Mouse (Mus musculus): ENCODE measurements at regions not wholly inside any gene's neighbourhood (a gene's known extent, or its start where the extent isn't known, plus 50 kb on each side); places are given as distances from the start of the nearest gene placed in this dataset.
A peak's percentile ranks its signal among the peaks of the same experiment; 100 is the strongest.

DNA sequence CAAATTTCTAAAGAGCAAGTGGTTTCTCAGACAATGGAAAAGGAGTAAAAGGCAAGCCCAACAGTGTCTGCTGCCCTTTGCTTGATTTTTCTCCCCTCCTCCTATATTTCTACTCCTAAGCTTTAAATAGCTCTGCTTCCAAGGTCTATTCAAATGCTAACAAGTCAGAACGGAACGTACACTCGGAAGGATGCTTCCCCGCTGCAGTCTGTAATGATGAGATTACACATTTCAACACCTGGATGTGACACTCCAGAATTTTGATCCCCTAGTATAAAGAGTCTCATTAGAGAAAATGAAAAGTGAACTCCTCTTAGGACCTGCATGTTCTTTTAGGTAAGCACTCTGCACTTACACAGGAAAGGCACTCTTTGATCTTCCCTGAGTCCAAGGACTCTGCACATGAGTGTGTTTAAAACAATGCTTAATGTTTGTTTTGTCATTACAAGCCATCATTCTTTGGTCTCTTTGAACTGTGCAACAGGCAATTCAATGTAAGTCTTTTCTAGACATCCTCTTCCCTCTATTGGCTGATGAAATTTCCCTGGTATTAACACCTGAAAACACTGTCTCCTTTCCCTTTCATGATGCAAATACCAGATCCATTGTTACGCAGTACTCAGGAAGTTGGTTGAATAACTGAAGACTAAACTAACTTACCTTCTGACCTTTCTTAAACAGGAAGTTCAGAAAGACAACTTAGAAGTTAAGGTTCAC is 278.7 kb downstream of the Epha7 start:
- WGBS = 26% methylated on average over 5 of the region's 5 CpGs
- Histone ChIP-seq H3K4me2 (ENCODE audit: low read length) (no peak overlapping the region), H3K4me1 (ENCODE audit: control insufficient read depth, insufficient read depth, low read length) (no peaks in the 10 kb centered on the region; the same call in 1 of the 2 replicates), H3K9me3 (replicated peaks; ENCODE audit: control insufficient read depth, low read length, poor library complexity, severe bottlenecking) (no peaks in the 10 kb centered on the region), H3K27ac (ENCODE audit: low read length) (no peak overlapping the region), H3K4me3 (ENCODE audit: low read depth, low read length) (no peak overlapping the region), H3K36me3 (ENCODE audit: control insufficient read depth, insufficient read depth, low read length) (no peaks in the 10 kb centered on the region), H3K9ac (ENCODE audit: low read depth, low read length) (no peak overlapping the region), H3K27me3 (ENCODE audit: control insufficient read depth, insufficient read depth, low read depth, low read length) (no peaks in the 10 kb centered on the region)
- ATAC-seq = no peak

DNA sequence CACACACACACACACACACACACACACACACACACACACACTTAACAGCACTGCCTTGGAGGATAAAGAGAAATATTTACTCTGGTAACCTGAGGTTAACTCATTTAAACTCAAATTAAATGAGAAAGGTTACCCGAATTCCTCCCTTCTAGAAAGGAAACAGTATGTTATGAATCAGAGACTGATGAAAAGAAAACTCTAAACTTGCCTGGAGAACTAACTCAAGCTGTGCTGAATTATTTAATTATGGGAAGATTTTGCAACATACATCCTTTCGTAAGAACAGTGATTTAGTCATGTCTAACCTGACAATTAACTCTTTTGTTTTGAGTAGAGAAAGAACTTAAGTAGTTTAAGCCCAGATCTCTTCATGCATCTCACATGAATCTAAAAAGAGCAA is 289.4 kb downstream of the Epha7 start:
- ATAC-seq = no peak
- Histone ChIP-seq H3K4me2 (ENCODE audit: low read length) (no peak overlapping the region), H3K9ac (ENCODE audit: low read depth, low read length) (no peak overlapping the region), H3K36me3 (ENCODE audit: control insufficient read depth, insufficient read depth, low read length) (no peaks in the 10 kb centered on the region), H3K27me3 (ENCODE audit: control insufficient read depth, insufficient read depth, low read depth, low read length) (no peaks in the 10 kb centered on the region), H3K4me1 (ENCODE audit: control insufficient read depth, insufficient read depth, low read length) (no peaks in the 10 kb centered on the region), H3K9me3 (replicated peaks; ENCODE audit: control insufficient read depth, low read length, poor library complexity, severe bottlenecking) (no peaks in the 10 kb centered on the region), H3K27ac (ENCODE audit: low read length) (no peak overlapping the region), H3K4me3 (ENCODE audit: low read depth, low read length) (no peak overlapping the region)
- WGBS = 67% methylated on average over 2 of the region's 2 CpGs

DNA sequence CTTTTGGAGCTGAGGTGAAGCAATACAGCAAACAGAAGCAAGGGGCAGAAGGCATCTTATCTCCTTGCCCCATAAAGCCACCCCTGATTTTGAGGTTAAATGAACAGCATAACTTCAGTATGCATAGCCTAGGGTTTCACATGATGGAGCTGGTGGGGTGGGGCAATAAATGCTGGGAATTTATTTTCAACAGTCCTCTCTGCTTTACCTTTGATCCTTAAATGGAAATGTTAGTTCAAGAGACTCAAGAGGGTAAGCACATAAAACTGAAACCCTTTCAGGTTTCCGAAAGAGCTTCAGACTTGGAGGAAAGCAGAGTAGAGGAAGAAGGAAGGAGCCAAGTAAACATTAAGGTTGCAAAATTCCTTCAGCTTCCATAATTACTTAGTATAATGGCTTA is 290.5 kb downstream of the Epha7 start:
- H3K27me3 ChIP-seq (ENCODE audit: control insufficient read depth, insufficient read depth, low read depth, low read length) = no peaks in the 10 kb centered on the region
- ATAC-seq = no peak
- no peak overlapping the region for H3K27ac ChIP-seq (ENCODE audit: low read length)
- H3K4me3 ChIP-seq (ENCODE audit: low read depth, low read length) = no peak overlapping the region
- H3K9me3 ChIP-seq (replicated peaks; ENCODE audit: control insufficient read depth, low read length, poor library complexity, severe bottlenecking) = no peaks in the 10 kb centered on the region
- no peaks in the 10 kb centered on the region for H3K4me1 ChIP-seq (ENCODE audit: control insufficient read depth, insufficient read depth, low read length)
- H3K36me3 ChIP-seq (ENCODE audit: control insufficient read depth, insufficient read depth, low read length) = no peaks in the 10 kb centered on the region
- 84% methylated on average over 1 of the region's 1 CpGs for WGBS
- H3K9ac ChIP-seq (ENCODE audit: low read depth, low read length) = no peak overlapping the region
- no peak overlapping the region for H3K4me2 ChIP-seq (ENCODE audit: low read length)

DNA sequence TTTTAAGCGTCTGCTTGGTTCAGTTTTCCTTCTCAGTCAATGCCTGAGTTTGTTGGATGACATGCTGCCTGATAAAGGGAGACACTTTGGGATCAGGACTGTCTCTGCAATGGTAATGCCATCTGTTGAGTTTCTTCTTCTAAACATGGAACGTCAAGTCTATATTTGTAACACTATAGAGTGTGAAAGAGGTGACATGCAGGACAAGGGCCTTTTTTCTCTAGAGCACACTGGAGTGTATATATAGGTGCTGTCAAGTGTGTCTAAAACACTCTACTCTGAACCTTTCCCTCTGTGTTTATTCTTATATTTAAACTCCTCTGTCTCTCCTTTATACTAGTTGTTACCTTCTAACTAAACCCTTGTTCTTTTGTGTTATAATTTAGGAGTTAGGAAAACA is 299.6 kb downstream of the Epha7 start:
- Histone ChIP-seq H3K4me2 (ENCODE audit: low read length) (no peak overlapping the region), H3K9me3 (replicated peaks; ENCODE audit: control insufficient read depth, low read length, poor library complexity, severe bottlenecking) (no peaks in the 10 kb centered on the region), H3K9ac (ENCODE audit: low read depth, low read length) (no peak overlapping the region), H3K36me3 (ENCODE audit: control insufficient read depth, insufficient read depth, low read length) (no peaks in the 10 kb centered on the region), H3K4me1 (ENCODE audit: control insufficient read depth, insufficient read depth, low read length) (no peaks in the 10 kb centered on the region), H3K27me3 (ENCODE audit: control insufficient read depth, insufficient read depth, low read depth, low read length) (peaks cover 3% of the 10 kb centered on the region; the same call in 1 of the 2 replicates), H3K27ac (ENCODE audit: low read length) (no peak overlapping the region), H3K4me3 (ENCODE audit: low read depth, low read length) (no peak overlapping the region)
- 85% methylated on average over 2 of the region's 2 CpGs for WGBS
- no peak for ATAC-seq

DNA sequence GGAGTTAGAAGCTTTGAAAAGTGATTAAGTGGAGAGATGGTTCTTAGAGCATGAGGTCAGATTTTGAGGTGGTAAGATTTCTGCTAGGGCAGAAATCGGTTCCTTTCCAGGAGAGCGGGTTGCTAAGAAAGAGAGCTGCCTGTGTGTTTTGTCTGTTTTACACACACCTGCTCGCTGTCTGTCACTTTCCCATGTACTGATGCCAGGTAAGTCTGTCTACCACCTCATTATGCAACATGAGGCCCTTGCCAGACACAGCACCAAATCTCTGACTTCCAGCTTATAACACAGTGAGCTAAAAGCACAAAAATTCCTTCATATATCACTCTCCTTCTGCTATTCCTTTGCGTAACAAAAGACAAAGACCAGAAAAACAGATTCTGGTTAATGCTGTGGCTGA is 304.1 kb downstream of the Epha7 start:
- no peak overlapping the region for H3K27ac ChIP-seq (ENCODE audit: low read length)
- ATAC-seq = no peak
- H3K4me2 ChIP-seq (ENCODE audit: low read length) = no peak overlapping the region
- H3K36me3 ChIP-seq (ENCODE audit: control insufficient read depth, insufficient read depth, low read length) = no peaks in the 10 kb centered on the region
- no peaks in the 10 kb centered on the region for H3K9me3 ChIP-seq (replicated peaks; ENCODE audit: control insufficient read depth, low read length, poor library complexity, severe bottlenecking)
- H3K9ac ChIP-seq (ENCODE audit: low read depth, low read length) = no peak overlapping the region
- no peaks in the 10 kb centered on the region for H3K4me1 ChIP-seq (ENCODE audit: control insufficient read depth, insufficient read depth, low read length)
- H3K27me3 ChIP-seq (ENCODE audit: control insufficient read depth, insufficient read depth, low read depth, low read length) = peaks cover 3% of the 10 kb centered on the region
- H3K4me3 ChIP-seq (ENCODE audit: low read depth, low read length) = no peak overlapping the region
- WGBS = 92% methylated on average over 4 of the region's 4 CpGs

DNA sequence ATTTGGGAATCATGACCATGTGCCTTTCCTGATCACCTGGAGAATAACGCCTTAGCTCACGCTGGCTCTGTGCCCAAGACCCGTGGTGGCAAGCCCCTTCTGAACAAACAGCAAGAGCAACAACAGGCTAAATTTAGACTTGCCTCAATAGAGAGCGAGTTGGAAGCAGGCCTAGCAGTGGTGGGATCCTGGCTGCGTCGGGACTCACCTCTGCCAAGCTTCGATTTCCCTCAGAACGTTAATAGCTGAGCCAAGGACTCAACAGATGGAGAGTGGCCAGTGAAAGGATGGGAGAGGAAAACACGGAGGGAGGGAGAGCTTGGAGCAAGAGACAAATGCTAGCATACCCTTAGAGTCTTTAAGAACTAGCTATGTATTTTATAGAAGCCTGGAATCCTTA is 305.0 kb downstream of the Epha7 start:
- H3K9me3 ChIP-seq (replicated peaks; ENCODE audit: control insufficient read depth, low read length, poor library complexity, severe bottlenecking) = no peaks in the 10 kb centered on the region
- H3K36me3 ChIP-seq (ENCODE audit: control insufficient read depth, insufficient read depth, low read length) = no peaks in the 10 kb centered on the region
- H3K4me3 ChIP-seq (ENCODE audit: low read depth, low read length) = no peak overlapping the region
- no peak overlapping the region for H3K27ac ChIP-seq (ENCODE audit: low read length)
- no peak overlapping the region for H3K9ac ChIP-seq (ENCODE audit: low read depth, low read length)
- no peak overlapping the region for H3K4me2 ChIP-seq (ENCODE audit: low read length)
- peak; percentile 71 for ATAC-seq
- peaks cover 4% of the 10 kb centered on the region for H3K27me3 ChIP-seq (ENCODE audit: control insufficient read depth, insufficient read depth, low read depth, low read length)
- 47% methylated on average over 9 of the region's 9 CpGs for WGBS
- no peaks in the 10 kb centered on the region for H3K4me1 ChIP-seq (ENCODE audit: control insufficient read depth, insufficient read depth, low read length)

DNA sequence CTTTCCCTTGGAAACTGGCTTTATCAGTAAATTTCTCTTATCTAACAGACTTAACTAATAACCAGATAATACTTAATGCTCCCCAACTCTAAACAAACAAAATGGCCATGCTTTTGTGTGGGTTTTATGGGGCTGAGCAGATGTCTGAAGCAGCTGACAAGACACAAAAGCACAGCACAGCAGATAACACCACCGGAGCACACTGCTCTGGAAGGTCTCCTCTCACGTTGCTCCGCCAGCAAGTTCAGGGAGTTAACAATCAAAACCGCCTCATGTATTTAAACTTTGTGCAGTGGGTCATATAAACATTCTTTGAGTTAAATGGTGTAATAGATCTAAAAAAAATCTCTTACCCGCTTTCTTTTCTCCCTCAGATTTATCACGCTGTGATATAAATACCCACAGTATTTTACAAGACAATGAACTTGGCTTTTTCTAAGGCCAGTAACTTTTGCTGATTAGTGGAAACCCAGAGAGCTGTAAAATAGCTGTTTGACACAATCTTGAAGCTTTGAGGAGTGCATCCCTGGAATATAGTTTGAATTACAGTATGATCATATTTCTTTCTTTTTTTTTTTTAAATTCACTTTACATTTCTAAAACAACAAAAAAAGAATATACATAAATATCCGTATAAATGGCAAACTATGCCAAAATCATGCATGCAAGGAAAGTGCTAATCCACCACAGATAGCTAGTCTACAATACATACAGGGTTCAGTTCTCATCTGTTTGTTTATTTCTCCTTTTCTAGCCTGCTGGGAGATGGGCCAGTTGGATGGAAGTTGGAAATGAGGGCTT is 305.9 kb downstream of the Epha7 start:
- Histone ChIP-seq H3K36me3 (ENCODE audit: control insufficient read depth, insufficient read depth, low read length) (no peaks in the 10 kb centered on the region), H3K9me3 (replicated peaks; ENCODE audit: control insufficient read depth, low read length, poor library complexity, severe bottlenecking) (no peaks in the 10 kb centered on the region), H3K4me3 (ENCODE audit: low read depth, low read length) (no peak overlapping the region), H3K9ac (ENCODE audit: low read depth, low read length) (no peak overlapping the region), H3K27ac (ENCODE audit: low read length) (no peak overlapping the region), H3K4me1 (ENCODE audit: control insufficient read depth, insufficient read depth, low read length) (no peaks in the 10 kb centered on the region), H3K4me2 (ENCODE audit: low read length) (no peak overlapping the region), H3K27me3 (ENCODE audit: control insufficient read depth, insufficient read depth, low read depth, low read length) (peaks cover 6% of the 10 kb centered on the region)
- ATAC-seq = no peak
- 10% methylated on average over 7 of the region's 7 CpGs for WGBS

DNA sequence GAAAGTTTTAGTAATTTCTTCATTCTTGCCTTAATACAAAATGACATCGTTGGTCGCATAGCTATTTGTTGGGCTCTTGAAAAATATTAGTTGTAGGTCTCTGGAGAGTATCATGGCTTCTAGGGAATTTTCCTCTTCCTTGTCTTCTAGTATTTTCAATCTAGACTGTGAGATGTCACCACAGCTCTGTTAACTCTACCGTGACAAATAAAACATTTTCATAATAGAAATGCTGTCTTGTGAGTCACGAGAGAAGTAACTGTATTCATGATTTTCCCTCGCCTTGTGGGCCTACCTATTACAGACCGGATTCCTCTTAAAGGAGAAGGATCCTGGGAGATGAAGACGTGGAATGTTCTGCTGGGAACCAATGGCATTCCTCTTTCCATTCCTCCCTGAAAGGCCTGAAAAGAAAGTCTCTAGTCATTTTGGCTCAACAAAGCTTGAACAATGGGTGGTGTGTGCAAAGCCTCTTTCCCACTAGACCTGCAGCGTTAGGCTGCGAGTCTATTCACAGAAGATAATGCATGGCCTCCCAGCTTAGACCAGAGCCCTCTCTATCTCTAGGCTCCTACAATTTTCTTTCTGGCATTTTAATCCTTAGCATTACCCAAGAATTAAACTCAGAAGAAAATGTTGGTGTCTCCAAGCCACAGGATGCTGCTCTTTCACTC is 306.7 kb downstream of the Epha7 start:
- Histone ChIP-seq H3K4me2 (ENCODE audit: low read length) (no peak overlapping the region), H3K27me3 (ENCODE audit: control insufficient read depth, insufficient read depth, low read depth, low read length) (peaks cover 6% of the 10 kb centered on the region), H3K27ac (ENCODE audit: low read length) (no peak overlapping the region), H3K4me3 (ENCODE audit: low read depth, low read length) (no peak overlapping the region), H3K9me3 (replicated peaks; ENCODE audit: control insufficient read depth, low read length, poor library complexity, severe bottlenecking) (no peaks in the 10 kb centered on the region), H3K4me1 (ENCODE audit: control insufficient read depth, insufficient read depth, low read length) (no peaks in the 10 kb centered on the region), H3K9ac (ENCODE audit: low read depth, low read length) (no peak overlapping the region), H3K36me3 (ENCODE audit: control insufficient read depth, insufficient read depth, low read length) (no peaks in the 10 kb centered on the region)
- ATAC-seq = no peak
- WGBS = 19% methylated on average over 9 of the region's 9 CpGs
